Mouse (Mus musculus) spleen, adult 12 weeks (tissue): ENCODE results near the gene Apoa4.
A peak's percentile ranks its signal among the peaks of the same experiment; 100 is the strongest.

Source experiments
- DNase-seq: peaks from one replicate; pipeline ENCODE4 v3.0.0; 2022; ENCODE audit warnings: low spot score

Apoa4 gene

DNA sequence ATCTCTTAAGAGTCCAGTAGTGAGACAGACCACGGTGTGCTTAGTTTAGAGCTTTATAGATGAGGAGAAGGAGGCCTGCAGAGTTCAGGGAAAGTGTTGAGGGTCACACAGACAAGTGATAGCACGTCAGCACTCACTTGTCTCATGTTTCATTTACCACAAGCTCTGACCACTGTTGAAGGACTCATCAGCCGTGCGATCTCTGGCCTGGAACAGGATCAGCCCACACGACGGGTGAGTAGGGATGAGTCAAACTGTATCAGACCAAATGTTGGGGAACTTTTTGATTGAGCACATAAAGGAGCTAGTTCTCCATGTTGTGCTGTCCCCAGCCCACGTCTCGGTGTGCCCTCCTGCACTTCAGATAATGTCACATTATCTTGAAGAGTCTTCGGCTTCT, 34.0 kb downstream of the Apoa4 start:
- DNase-seq = no peak

GRCm38 (mm10) chr9:46282631-46283436, 42.3 kb downstream of the Apoa4 start, which contains the start of gene Bud13:
TSS of gene Bud13 (plus strand) at chr9:46283008.
- peak; percentile 89 for DNase-seq
